Mouse (Mus musculus): ENCODE results near the gene Fam24a.

The Fam24a gene

GRCm38 (mm10) chr7:131333564-131333963 lies at the start of gene Fam24a:
Gene Fam24a (plus strand): TSS chr7:131333864.
- DNase-seq: no peak

- DNase-seq: no peak
Observed at GRCm38 (mm10) chr7:131297151-131297550, 36.5 kb upstream of the Fam24a start.

- DNase-seq: no peak
Observed at GRCm38 (mm10) chr7:131303340-131303739, 30.3 kb upstream of the Fam24a start.

GRCm38 (mm10) chr7:131306733-131307132 lies 26.9 kb upstream of the Fam24a start:
- no peak for DNase-seq

GRCm38 (mm10) chr7:131314493-131314892 lies 19.2 kb upstream of the Fam24a start:
- no peak for DNase-seq

GRCm38 (mm10) chr7:131317587-131317986 lies 16.1 kb upstream of the Fam24a start:
- DNase-seq: no peak

- no peak for DNase-seq
Observed at GRCm38 (mm10) chr7:131318340-131318739, 15.3 kb upstream of the Fam24a start.

- DNase-seq: no peak
Observed at GRCm38 (mm10) chr7:131322192-131322591, 11.5 kb upstream of the Fam24a start, which contains the start of gene Cuzd1. Gene Cuzd1 (minus strand): TSS chr7:131322292.

GRCm38 (mm10) chr7:131327054-131327453 lies 6.6 kb upstream of the Fam24a start:
- no peak for DNase-seq

- no peak for DNase-seq
Observed at GRCm38 (mm10) chr7:131329416-131329815, 4.2 kb upstream of the Fam24a start, which contains the start of gene Fam24b. Gene Fam24b (minus strand): TSS chr7:131329516.

- DNase-seq: no peak
Observed at GRCm38 (mm10) chr7:131331688-131332087, 2.0 kb upstream of the Fam24a start.

- DNase-seq: no peak
Observed at GRCm38 (mm10) chr7:131337502-131338068, 3.9 kb downstream of the Fam24a start.

GRCm38 (mm10) chr7:131345856-131346541 lies 12.3 kb downstream of the Fam24a start:
- DNase-seq: no peak

- DNase-seq: no peak
Observed at GRCm38 (mm10) chr7:131356105-131356504, 22.4 kb downstream of the Fam24a start.

GRCm38 (mm10) chr7:131362269-131362614 lies 28.6 kb downstream of the Fam24a start:
- no peak for DNase-seq

GRCm38 (mm10) chr7:131362615-131363300 lies 29.1 kb downstream of the Fam24a start, which contains the start of gene 2310057M21Rik:
Gene 2310057M21Rik (minus strand): TSS chr7:131362759.
- DNase-seq: peak; percentile 90

- no peak for DNase-seq
Observed at GRCm38 (mm10) chr7:131364131-131364530, 30.5 kb downstream of the Fam24a start.

- peak; percentile 87 for DNase-seq
Observed at GRCm38 (mm10) chr7:131370648-131371469, 37.2 kb downstream of the Fam24a start, which contains the start of gene Pstk. Gene Pstk (plus strand): TSS chr7:131371141.

GRCm38 (mm10) chr7:131371470-131371860 lies 37.8 kb downstream of the Fam24a start:
- DNase-seq: no peak

- DNase-seq: no peak
Observed at GRCm38 (mm10) chr7:131371880-131372651, 38.4 kb downstream of the Fam24a start.

Measured in thymus, postnatal 25 days (tissue).